Mouse (Mus musculus): ENCODE measurements around the gene Grik3. TPM values are rescaled to one million over a fixed set of nuclear protein-coding genes. Genes with fewer than 3 reads are reported as not detected.

The Grik3 gene
- polyA plus RNA-seq, 1 experiment from 2014 or later: 3.3 TPM

GRCm38 (mm10) chr4:125495477-125495876 is 5.0 kb downstream of the Grik3 start:
- H3K4me2 ChIP-seq (replicated peaks): 0 out of 2 replicates have a peak overlapping the region, but pooled peaks have one; percentile 15
- WGBS: 19% methylated on average over 8 of the region's 8 CpGs
- ATAC-seq (ENCODE audit: low FRiP score, low read depth): no peak
- H3K4me3 ChIP-seq: no peak overlapping the region
- H3K27me3 ChIP-seq (replicated peaks): peaks cover 77% of the 10 kb centered on the region
- no peak overlapping the region for H3K9ac ChIP-seq
- H3K9me3 ChIP-seq: no peaks in the 10 kb centered on the region
- peaks cover 46% of the 10 kb centered on the region for H3K4me1 ChIP-seq
- no peaks in the 10 kb centered on the region for H3K36me3 ChIP-seq
- no peak overlapping the region for H3K27ac ChIP-seq

- ATAC-seq (ENCODE audit: low FRiP score, low read depth): no peak
- no peaks in the 10 kb centered on the region for H3K36me3 ChIP-seq
- H3K9ac ChIP-seq: no peak overlapping the region
- H3K27me3 ChIP-seq (replicated peaks): peaks cover 61% of the 10 kb centered on the region
- no peak overlapping the region for H3K4me2 ChIP-seq (replicated peaks)
- H3K9me3 ChIP-seq: no peaks in the 10 kb centered on the region
- peaks cover 31% of the 10 kb centered on the region for H3K4me1 ChIP-seq
- 12% methylated on average over 1 of the region's 1 CpGs for WGBS
- H3K4me3 ChIP-seq: no peak overlapping the region
- no peak overlapping the region for H3K27ac ChIP-seq
Measured at GRCm38 (mm10) chr4:125497001-125497400, 6.5 kb downstream of the Grik3 start.

GRCm38 (mm10) chr4:125497471-125497870 is 7.0 kb downstream of the Grik3 start:
- Histone ChIP-seq H3K36me3 (no peaks in the 10 kb centered on the region), H3K4me2 (replicated peaks) (peak overlapping the region; percentile 16; the same call in 1 of the 2 replicates), H3K4me3 (no peak overlapping the region), H3K9ac (no peak overlapping the region), H3K27ac (no peak overlapping the region), H3K9me3 (no peaks in the 10 kb centered on the region), H3K27me3 (replicated peaks) (peaks cover 57% of the 10 kb centered on the region), H3K4me1 (peaks cover 27% of the 10 kb centered on the region)
- 47% methylated on average over 7 of the region's 7 CpGs for WGBS
- no peak for ATAC-seq (ENCODE audit: low FRiP score, low read depth)

GRCm38 (mm10) chr4:125498866-125499265 is 8.4 kb downstream of the Grik3 start:
- H3K4me1 ChIP-seq: peaks cover 16% of the 10 kb centered on the region
- H3K9me3 ChIP-seq: no peaks in the 10 kb centered on the region
- peaks cover 43% of the 10 kb centered on the region for H3K27me3 ChIP-seq (replicated peaks)
- ATAC-seq (ENCODE audit: low FRiP score, low read depth): no peak
- no peak overlapping the region for H3K4me3 ChIP-seq
- H3K4me2 ChIP-seq (replicated peaks): 0 out of 2 replicates have a peak overlapping the region, but pooled peaks have one; percentile 13
- 4% methylated on average over 6 of the region's 6 CpGs for WGBS
- H3K9ac ChIP-seq: no peak overlapping the region
- no peaks in the 10 kb centered on the region for H3K36me3 ChIP-seq
- H3K27ac ChIP-seq: no peak overlapping the region

GRCm38 (mm10) chr4:125502861-125503260 is 12.4 kb downstream of the Grik3 start:
- Histone ChIP-seq H3K4me2 (replicated peaks) (no peak overlapping the region), H3K27me3 (replicated peaks) (peaks cover 15% of the 10 kb centered on the region), H3K4me1 (peaks cover 3% of the 10 kb centered on the region), H3K4me3 (no peak overlapping the region), H3K9ac (no peak overlapping the region), H3K9me3 (no peaks in the 10 kb centered on the region), H3K27ac (no peak overlapping the region), H3K36me3 (no peaks in the 10 kb centered on the region)
- ATAC-seq (ENCODE audit: low FRiP score, low read depth): no peak
- WGBS: 56% methylated on average over 8 of the region's 8 CpGs

GRCm38 (mm10) chr4:125512434-125512833 is 21.9 kb downstream of the Grik3 start:
- no peak for ATAC-seq (ENCODE audit: low FRiP score, low read depth)
- Histone ChIP-seq H3K27me3 (replicated peaks) (no peaks in the 10 kb centered on the region), H3K9ac (no peak overlapping the region), H3K9me3 (no peaks in the 10 kb centered on the region), H3K4me3 (no peak overlapping the region), H3K4me2 (replicated peaks) (no peak overlapping the region), H3K36me3 (no peaks in the 10 kb centered on the region), H3K4me1 (peaks cover 8% of the 10 kb centered on the region; the same call in 1 of the 2 replicates), H3K27ac (no peak overlapping the region)
- 82% methylated on average over 6 of the region's 6 CpGs for WGBS

GRCm38 (mm10) chr4:125515646-125516045 is 25.1 kb downstream of the Grik3 start:
- no peak overlapping the region for H3K4me3 ChIP-seq
- H3K36me3 ChIP-seq: no peaks in the 10 kb centered on the region
- no peak overlapping the region for H3K9ac ChIP-seq
- no peaks in the 10 kb centered on the region; the same call in 1 of the 2 replicates for H3K27me3 ChIP-seq (replicated peaks)
- 56% methylated on average over 13 of the region's 13 CpGs for WGBS
- H3K4me2 ChIP-seq (replicated peaks): no peak overlapping the region
- no peak for ATAC-seq (ENCODE audit: low FRiP score, low read depth)
- no peaks in the 10 kb centered on the region for H3K9me3 ChIP-seq
- H3K4me1 ChIP-seq: peaks cover 8% of the 10 kb centered on the region; the same call in 1 of the 2 replicates
- no peak overlapping the region for H3K27ac ChIP-seq

GRCm38 (mm10) chr4:125516612-125517011 is 26.1 kb downstream of the Grik3 start:
- H3K4me1 ChIP-seq: peaks cover 8% of the 10 kb centered on the region; the same call in 1 of the 2 replicates
- no peaks in the 10 kb centered on the region; the same call in 1 of the 2 replicates for H3K27me3 ChIP-seq (replicated peaks)
- no peak for ATAC-seq (ENCODE audit: low FRiP score, low read depth)
- WGBS: 59% methylated on average over 6 of the region's 6 CpGs
- H3K36me3 ChIP-seq: no peaks in the 10 kb centered on the region
- no peaks in the 10 kb centered on the region for H3K9me3 ChIP-seq
- H3K4me2 ChIP-seq (replicated peaks): no peak overlapping the region
- no peak overlapping the region for H3K9ac ChIP-seq
- H3K27ac ChIP-seq: no peak overlapping the region
- no peak overlapping the region for H3K4me3 ChIP-seq

GRCm38 (mm10) chr4:125518861-125519260 is 28.4 kb downstream of the Grik3 start:
- H3K27me3 ChIP-seq (replicated peaks): no peaks in the 10 kb centered on the region; the same call in 1 of the 2 replicates
- no peak overlapping the region for H3K27ac ChIP-seq
- WGBS: 89% methylated on average over 5 of the region's 5 CpGs
- peaks cover 3% of the 10 kb centered on the region; the same call in 1 of the 2 replicates for H3K4me1 ChIP-seq
- H3K9ac ChIP-seq: no peak overlapping the region
- no peak overlapping the region for H3K4me2 ChIP-seq (replicated peaks)
- no peak for ATAC-seq (ENCODE audit: low FRiP score, low read depth)
- H3K36me3 ChIP-seq: no peaks in the 10 kb centered on the region
- no peak overlapping the region for H3K4me3 ChIP-seq
- no peaks in the 10 kb centered on the region for H3K9me3 ChIP-seq

GRCm38 (mm10) chr4:125522931-125523330 is 32.4 kb downstream of the Grik3 start:
- no peak overlapping the region for H3K9ac ChIP-seq
- no peak overlapping the region for H3K27ac ChIP-seq
- H3K4me2 ChIP-seq (replicated peaks): no peak overlapping the region
- H3K36me3 ChIP-seq: no peaks in the 10 kb centered on the region
- no peak overlapping the region for H3K4me3 ChIP-seq
- 64% methylated on average over 7 of the region's 7 CpGs for WGBS
- H3K27me3 ChIP-seq (replicated peaks): no peaks in the 10 kb centered on the region; the same call in 1 of the 2 replicates
- H3K4me1 ChIP-seq: no peaks in the 10 kb centered on the region
- no peak for ATAC-seq (ENCODE audit: low FRiP score, low read depth)
- H3K9me3 ChIP-seq: no peaks in the 10 kb centered on the region

GRCm38 (mm10) chr4:125525266-125525665 is 34.8 kb downstream of the Grik3 start:
- H3K4me3 ChIP-seq: no peak overlapping the region
- no peaks in the 10 kb centered on the region for H3K36me3 ChIP-seq
- no peaks in the 10 kb centered on the region for H3K4me1 ChIP-seq
- peaks cover 5% of the 10 kb centered on the region for H3K27me3 ChIP-seq (replicated peaks)
- WGBS: 87% methylated on average over 4 of the region's 4 CpGs
- no peak overlapping the region for H3K4me2 ChIP-seq (replicated peaks)
- H3K27ac ChIP-seq: no peak overlapping the region
- no peak for ATAC-seq (ENCODE audit: low FRiP score, low read depth)
- no peaks in the 10 kb centered on the region for H3K9me3 ChIP-seq
- no peak overlapping the region for H3K9ac ChIP-seq

- whole genome bisulfite sequencing: 32% methylated on average over 5 of the region's 5 CpGs
- H3K4me2 ChIP-seq (replicated peaks): no peak overlapping the region
- no peaks in the 10 kb centered on the region for H3K4me1 ChIP-seq
- no peaks in the 10 kb centered on the region for H3K9me3 ChIP-seq
- no peak for ATAC-seq (ENCODE audit: low FRiP score, low read depth)
- H3K9ac ChIP-seq: no peak overlapping the region
- H3K27me3 ChIP-seq (replicated peaks): peaks cover 13% of the 10 kb centered on the region
- no peak overlapping the region for H3K27ac ChIP-seq
- no peaks in the 10 kb centered on the region for H3K36me3 ChIP-seq
- no peak overlapping the region for H3K4me3 ChIP-seq
Measured at GRCm38 (mm10) chr4:125526425-125526824, 35.9 kb downstream of the Grik3 start.

- ATAC-seq (ENCODE audit: low FRiP score, low read depth): no peak
- H3K4me2 ChIP-seq (replicated peaks): peak overlapping the region; percentile 26; the same call in 1 of the 2 replicates
- H3K4me1 ChIP-seq: peaks cover 36% of the 10 kb centered on the region
- H3K4me3 ChIP-seq: no peak overlapping the region
- no peaks in the 10 kb centered on the region for H3K36me3 ChIP-seq
- H3K9ac ChIP-seq: no peak overlapping the region
- H3K27me3 ChIP-seq (replicated peaks): peaks cover 58% of the 10 kb centered on the region
- 27% methylated on average over 9 of the region's 9 CpGs for WGBS
- 0 out of 2 replicates have a peak, but pooled peaks cover 5% of the 10 kb centered on the region for H3K9me3 ChIP-seq
- no peak overlapping the region for H3K27ac ChIP-seq
Measured at GRCm38 (mm10) chr4:125533965-125534364, 43.5 kb downstream of the Grik3 start.
